8 mouse cellular contexts compared by ENCODE assay signal in genomic region chr12:113014561-113015556, GRCm38 (mm10). TPM values are rescaled to one million over a fixed set of nuclear protein-coding genes. Genes with fewer than 3 reads are reported as not detected.
DNase-seq lines count a peak whose midpoint lies in the region; ATAC-seq and TF ChIP-seq lines count a peak whose summit lies in the region.

No protein-coding gene starts in this region.

- DNase-seq in adrenal gland, postnatal 36 days = peak; percentile 46 to 63
- DNase-seq in embryonic facial prominence, embryonic 14.5 days (ENCODE audit: low spot score) = peak; percentile 33
- DNase-seq in kidney, postnatal 14 days = peak; percentile 70
- DNase-seq in lung, postnatal 25 days (ENCODE audit: low spot score) = peak; percentile 39
- DNase-seq in retina, postnatal 1 day = peak; percentile 31
- DNase-seq in urinary bladder, postnatal 14 days (ENCODE audit: low spot score) = peak; percentile 20

- peak overlapping the region; percentile 79 for H3K4me2 ChIP-seq in embryonic facial prominence, embryonic 14.5 days (ENCODE audit: low read depth, low read length)
- H3K4me2 ChIP-seq in heart, embryonic 16.5 days (ENCODE audit: low read depth, low read length) = peak overlapping the region; percentile 92

- H3K9me3 ChIP-seq in ES-Bruce4 (replicated peaks; ENCODE audit: control insufficient read depth, insufficient read depth, low read length, poor library complexity, severe bottlenecking) = no peaks in the 10 kb centered on the region
- no peaks in the 10 kb centered on the region for H3K9me3 ChIP-seq in embryonic facial prominence, embryonic 14.5 days (ENCODE audit: control insufficient read depth, low read length)
- H3K9me3 ChIP-seq in heart, embryonic 16.5 days (replicated peaks; ENCODE audit: control insufficient read depth, low read length) = no peaks in the 10 kb centered on the region

- H3K36me3 ChIP-seq in ES-Bruce4 (ENCODE audit: control insufficient read depth, insufficient read depth, low read length, poor library complexity, severe bottlenecking) = no peaks in the 10 kb centered on the region
- H3K36me3 ChIP-seq in embryonic facial prominence, embryonic 14.5 days (ENCODE audit: control insufficient read depth, insufficient read depth, low read length) = no peaks in the 10 kb centered on the region
- no peaks in the 10 kb centered on the region for H3K36me3 ChIP-seq in heart, embryonic 16.5 days (ENCODE audit: control insufficient read depth, insufficient read depth)

- no peaks in the 10 kb centered on the region for H3K27me3 ChIP-seq in ES-Bruce4 (ENCODE audit: control insufficient read depth, insufficient read depth, low read length, poor library complexity, severe bottlenecking)
- no peaks in the 10 kb centered on the region for H3K27me3 ChIP-seq in embryonic facial prominence, embryonic 14.5 days (replicated peaks; ENCODE audit: control insufficient read depth, insufficient read depth, low read length)
- no peaks in the 10 kb centered on the region for H3K27me3 ChIP-seq in heart, embryonic 16.5 days (ENCODE audit: control insufficient read depth, insufficient read depth, low read length)

- no peaks in the 10 kb centered on the region for H3K4me1 ChIP-seq in ES-Bruce4 (ENCODE audit: control insufficient read depth, insufficient read depth, low read length)
- peaks cover 25% of the 10 kb centered on the region for H3K4me1 ChIP-seq in embryonic facial prominence, embryonic 14.5 days (ENCODE audit: control insufficient read depth, insufficient read depth, low read length)
- H3K4me1 ChIP-seq in heart, embryonic 16.5 days (ENCODE audit: control insufficient read depth, insufficient read depth, low read length) = peaks cover 14% of the 10 kb centered on the region

- peak overlapping the region; percentile 72 for H3K9ac ChIP-seq in ES-Bruce4 (ENCODE audit: low read depth, poor library complexity, severe bottlenecking)
- peak overlapping the region; percentile 86 for H3K9ac ChIP-seq in embryonic facial prominence, embryonic 14.5 days (ENCODE audit: low read depth, low read length)
- peak overlapping the region; percentile 95 for H3K9ac ChIP-seq in heart, embryonic 16.5 days (ENCODE audit: low read length)

- TF ChIP-seq POLR2A in ES-Bruce4 (IDR thresholded peaks at IDR 0.05; ENCODE audit: insufficient read depth, low read length) = no peak

- H3K4me3 ChIP-seq in ES-Bruce4 (ENCODE audit: low read depth, low read length) = peak overlapping the region; percentile 68
- H3K4me3 ChIP-seq in embryonic facial prominence, embryonic 14.5 days (ENCODE audit: low read depth, low read length) = peak overlapping the region; percentile 96
- H3K4me3 ChIP-seq in heart, embryonic 16.5 days (ENCODE audit: low read length) = peak overlapping the region; percentile 91

- H3K27ac ChIP-seq in ES-Bruce4 (ENCODE audit: insufficient read depth, low read length) = no peak overlapping the region
- peak overlapping the region; percentile 39; the same call in 1 of the 2 replicates for H3K27ac ChIP-seq in embryonic facial prominence, embryonic 14.5 days (replicated peaks; ENCODE audit: low read depth, low read length)
- peak overlapping the region; percentile 82 for H3K27ac ChIP-seq in heart, embryonic 16.5 days (ENCODE audit: low read length)

- WGBS in embryonic facial prominence, embryonic 14.5 days = 3% methylated on average over 17 of the region's 64 CpGs
- under 1% methylated on average over 54 of the region's 64 CpGs for WGBS in heart, embryonic 16.5 days

- no peak for TF ChIP-seq EP300 in ES-Bruce4 (IDR thresholded peaks at IDR 0.05; ENCODE audit: insufficient read depth, low read depth, low read length)

- no peak for TF ChIP-seq CTCF in ES-Bruce4 (IDR thresholded peaks at IDR 0.05; ENCODE audit: low read depth, low read length)

- peak; percentile 10; the same call in 1 of the 2 replicates for ATAC-seq in embryonic facial prominence, embryonic 14.5 days (ENCODE audit: low read depth)
- peak; percentile 25 for ATAC-seq in heart, embryonic 16.5 days (replicated peaks; ENCODE audit: extremely low read depth, insufficient read depth, low FRiP score)

RNA-seq across cellular contexts. Expression of gene Pacs2, which starts 0.6 kb away (rescaled TPM):
- 20.7 and 23.8 TPM in 2 replicates for polyA plus RNA-seq in ES-Bruce4 (2011; ENCODE audit: insufficient read depth, insufficient read length, low read depth, missing spikeins)
- total RNA-seq in adrenal gland, postnatal 36 days (2021) = 10 to 100 TPM; 39.7 to 46.3 TPM
- 17.9 and 18.7 TPM in 2 replicates for polyA plus RNA-seq in embryonic facial prominence, embryonic 14.5 days (2014; fragmentation: Nextera tagmentation; extraction: Ambion mirVana)
- 7.0 and 8.2 TPM in 2 replicates for polyA plus RNA-seq in heart, embryonic 16.5 days (2015; fragmentation: Nextera tagmentation; extraction: Ambion mirVana)

RNA-seq across cellular contexts. Expression of gene Brf1, which starts 14.4 kb away (rescaled TPM):
- 24.5 and 24.7 TPM in 2 replicates for polyA plus RNA-seq in ES-Bruce4 (2011; ENCODE audit: insufficient read depth, insufficient read length, low read depth, missing spikeins)
- 10 to 100 TPM; 42.9 to 49.6 TPM for total RNA-seq in adrenal gland, postnatal 36 days (2021)
- polyA plus RNA-seq in embryonic facial prominence, embryonic 14.5 days (2014; fragmentation: Nextera tagmentation; extraction: Ambion mirVana) = 50.0 and 54.3 TPM in 2 replicates
- 38.3 and 42.6 TPM in 2 replicates for polyA plus RNA-seq in heart, embryonic 16.5 days (2015; fragmentation: Nextera tagmentation; extraction: Ambion mirVana)

RNA-seq across cellular contexts. Expression of gene Btbd6, which starts 38.6 kb away (rescaled TPM):
- polyA plus RNA-seq in ES-Bruce4 (2011; ENCODE audit: insufficient read depth, insufficient read length, low read depth, missing spikeins) = 10.4 and 11.0 TPM in 2 replicates
- total RNA-seq in adrenal gland, postnatal 36 days (2021) = 10 to 100 TPM; 15.5 to 23.7 TPM
- polyA plus RNA-seq in embryonic facial prominence, embryonic 14.5 days (2014; fragmentation: Nextera tagmentation; extraction: Ambion mirVana) = 20.8 and 22.8 TPM in 2 replicates
- polyA plus RNA-seq in heart, embryonic 16.5 days (2015; fragmentation: Nextera tagmentation; extraction: Ambion mirVana) = 26.0 and 26.1 TPM in 2 replicates

RNA-seq across cellular contexts. Expression of gene Tex22, which starts 59.4 kb away (rescaled TPM):
- polyA plus RNA-seq in ES-Bruce4 (2011; ENCODE audit: insufficient read depth, insufficient read length, low read depth, missing spikeins) = not detected in 2 replicates
- under 1 TPM in 1 of 2 experiments, not detected in 1; 0.46 TPM for total RNA-seq in adrenal gland, postnatal 36 days (2021)
- not detected in 2 replicates for polyA plus RNA-seq in embryonic facial prominence, embryonic 14.5 days (2014; fragmentation: Nextera tagmentation; extraction: Ambion mirVana)
- polyA plus RNA-seq in heart, embryonic 16.5 days (2015; fragmentation: Nextera tagmentation; extraction: Ambion mirVana) = not detected in 2 replicates

Comparison
In these comparisons a context has a peak if more than half of its experiments do, and no peak if none do; other contexts are left out.
1. DNase-seq: peak in every context shown above with its lines; median percentile 70 in kidney, postnatal 14 days; 54 in adrenal gland, postnatal 36 days; 39 in lung, postnatal 25 days; 33 in embryonic facial prominence, embryonic 14.5 days; 31 in retina, postnatal 1 day; 20 in urinary bladder, postnatal 14 days.